Mouse (Mus musculus) kidney, postnatal 4 days (tissue): ENCODE data around the gene Hbb-bh1.
"Not testable (repeated sequence)": the region's sequence is repeated elsewhere in the genome, so short reads cannot be mapped to it uniquely, and the experiment has no call there.

Experiments used
- DNase-seq, 2 experiments: peaks; one replicate each; pipeline ENCODE4 v3.0.0; 2021; ENCODE audit warnings: mixed read lengths in 2 of 2

The Hbb-bh1 gene

DNA sequence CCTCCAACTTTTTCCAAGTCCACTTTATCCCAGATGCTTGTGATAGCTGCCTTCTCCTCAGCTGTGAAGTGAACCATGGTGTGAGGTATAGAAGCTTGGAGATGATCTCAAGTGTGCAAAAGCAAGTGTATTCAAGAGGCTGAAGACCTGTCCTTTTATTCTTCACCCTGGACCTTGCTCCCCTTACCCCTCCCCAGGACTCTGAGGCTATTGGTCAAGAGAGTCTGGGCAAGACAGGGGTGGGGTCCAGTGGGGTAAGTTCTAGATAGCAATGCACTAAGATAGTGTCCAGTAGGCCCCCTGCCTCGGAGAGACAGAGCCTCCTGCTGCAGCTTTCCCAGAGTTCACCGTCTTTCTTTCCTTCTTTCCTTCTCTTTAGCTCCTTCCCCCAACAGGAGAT is at the start of gene Hbb-bh1:
Gene Hbb-bh1, minus strand, starts transcription at position 131 of the 400 bp plus-strand sequence.
- DNase-seq = no peak

DNA sequence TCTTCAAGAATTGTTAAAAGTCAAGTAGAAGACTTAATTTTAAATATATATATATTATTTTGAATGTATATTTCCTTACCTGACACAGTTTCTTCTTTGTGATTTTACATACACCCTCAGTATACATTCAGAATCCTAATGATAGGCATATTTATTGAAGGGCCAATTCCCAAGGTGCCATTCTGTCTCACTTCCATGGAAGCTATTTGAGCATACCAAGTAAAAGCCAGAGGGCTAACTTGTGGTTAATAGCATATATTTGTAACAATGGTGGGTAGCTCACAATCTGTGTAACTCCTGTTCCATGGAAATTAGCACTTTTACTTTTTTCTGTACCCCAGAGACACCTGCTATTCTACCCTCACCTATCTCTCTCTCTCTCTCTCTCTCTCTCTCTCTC is 43.2 kb upstream of the Hbb-bh1 start, which contains the start of gene Olfr66:
Gene Olfr66, minus strand, starts transcription at position 101 of the 400 bp plus-strand sequence.
- DNase-seq = no peak

DNA sequence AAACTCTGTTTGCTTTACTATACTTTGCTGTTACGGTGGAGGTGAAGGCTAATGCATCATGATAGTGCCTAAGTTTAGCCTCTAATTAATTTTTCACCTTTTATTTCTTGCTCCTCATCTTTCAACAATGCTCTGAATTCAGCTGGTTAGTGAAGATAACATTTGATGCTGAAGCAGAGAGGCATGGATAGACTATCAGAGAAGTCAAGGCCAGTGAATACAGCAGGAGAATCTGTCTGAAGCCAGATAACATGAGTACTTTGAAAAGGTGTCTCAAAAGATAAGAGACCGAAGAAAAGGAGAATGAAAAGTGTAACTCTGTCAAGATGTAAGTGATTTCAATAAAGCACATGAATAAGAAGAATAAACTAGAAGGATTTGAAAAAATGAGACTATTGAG is 34.1 kb upstream of the Hbb-bh1 start:
- no peak for DNase-seq

DNA sequence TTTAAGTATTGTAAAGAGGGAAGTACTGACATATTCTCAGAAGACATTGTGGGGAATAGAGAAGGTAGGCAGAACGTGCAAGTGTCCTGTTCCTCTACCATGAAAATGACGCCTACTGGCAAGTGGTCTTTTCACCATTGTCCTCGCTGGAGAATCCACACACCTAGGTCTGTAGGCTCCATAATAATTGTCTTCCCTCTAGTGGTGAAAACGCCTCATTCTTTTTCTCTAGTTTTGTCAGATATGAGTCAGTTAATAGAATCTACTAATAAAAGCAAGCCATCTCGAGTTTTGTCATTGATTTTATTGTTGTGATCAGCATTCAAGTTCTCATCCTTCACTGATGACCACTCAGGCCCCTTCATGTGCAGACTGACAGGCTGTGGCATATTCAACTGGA is 31.5 kb upstream of the Hbb-bh1 start:
- no peak for DNase-seq

DNA sequence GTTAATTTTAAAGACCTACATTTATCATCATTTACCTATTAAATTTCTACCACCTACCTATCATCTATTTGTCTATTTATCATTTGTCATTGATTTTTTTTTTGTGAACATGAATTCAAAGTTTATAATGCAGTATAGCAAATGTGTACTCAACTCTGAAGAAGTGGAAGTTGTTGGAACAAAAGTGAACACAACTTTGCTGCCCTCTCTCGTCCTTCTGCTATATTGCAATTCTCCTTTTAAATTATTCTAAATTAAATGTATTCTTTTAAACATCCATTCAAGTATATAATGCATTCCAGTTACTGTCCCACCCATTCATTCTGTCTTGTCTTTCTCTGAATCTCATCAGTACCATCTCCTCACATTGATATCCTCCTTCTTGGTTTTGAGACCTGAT is 30.1 kb upstream of the Hbb-bh1 start:
- DNase-seq = no peak

DNA sequence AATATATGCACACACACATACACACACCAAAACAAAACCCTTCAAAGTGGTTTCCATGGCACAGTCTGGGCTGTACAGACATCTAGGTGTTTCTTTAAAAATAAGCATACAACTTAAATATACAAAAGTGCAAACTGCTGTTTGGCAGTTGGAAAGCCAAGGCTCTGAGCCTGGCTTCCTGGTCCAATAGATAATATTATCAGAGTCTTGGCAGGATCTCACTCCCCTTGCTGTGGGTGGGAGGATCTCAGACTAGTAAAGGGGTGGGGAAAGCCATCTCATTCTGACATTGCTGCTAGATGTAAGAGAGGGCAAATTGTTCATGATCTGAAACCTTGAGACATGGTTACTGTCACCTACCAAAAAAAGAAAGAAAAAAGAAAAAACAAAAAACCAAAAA is 27.7 kb upstream of the Hbb-bh1 start:
- no peak for DNase-seq

DNA sequence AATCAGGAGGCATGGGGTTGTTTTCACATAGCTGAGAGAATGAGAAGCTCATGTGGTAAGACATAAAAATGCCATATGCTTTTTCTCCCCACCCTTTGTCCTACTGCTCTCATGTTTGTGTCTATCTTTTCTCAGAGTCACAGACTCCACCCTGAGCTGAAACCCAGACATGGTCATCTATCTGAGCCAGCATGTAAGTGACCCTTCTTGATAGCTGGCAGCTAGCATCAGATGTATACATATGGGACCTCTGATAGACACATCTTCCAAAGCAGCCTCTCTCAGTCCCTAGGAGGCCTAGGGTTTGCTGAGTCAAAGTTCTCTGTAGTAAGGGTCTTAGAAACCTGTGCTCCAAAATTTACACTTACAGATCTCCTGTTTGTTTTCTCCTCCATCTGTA is 22.8 kb upstream of the Hbb-bh1 start:
- no peak for DNase-seq

DNA sequence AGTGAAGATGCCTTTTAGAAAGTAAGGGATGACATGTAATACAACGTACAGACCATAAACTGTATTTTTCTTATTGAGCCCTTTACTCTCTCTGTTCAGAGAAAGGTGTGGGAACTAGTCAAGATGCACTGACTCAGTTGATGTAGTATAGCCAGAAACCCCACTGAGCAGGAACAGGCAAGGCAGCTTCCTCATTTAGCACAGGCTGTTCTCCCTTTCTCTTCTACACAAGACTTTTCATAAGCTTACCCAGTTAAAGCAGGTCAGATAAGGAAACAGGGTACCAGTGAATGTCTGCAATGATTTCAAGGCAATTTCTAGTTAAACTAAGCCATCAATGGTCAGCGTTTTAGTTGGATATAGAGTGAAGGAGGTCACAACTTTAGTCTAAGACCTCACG is 18.6 kb upstream of the Hbb-bh1 start:
- DNase-seq = no peak

DNA sequence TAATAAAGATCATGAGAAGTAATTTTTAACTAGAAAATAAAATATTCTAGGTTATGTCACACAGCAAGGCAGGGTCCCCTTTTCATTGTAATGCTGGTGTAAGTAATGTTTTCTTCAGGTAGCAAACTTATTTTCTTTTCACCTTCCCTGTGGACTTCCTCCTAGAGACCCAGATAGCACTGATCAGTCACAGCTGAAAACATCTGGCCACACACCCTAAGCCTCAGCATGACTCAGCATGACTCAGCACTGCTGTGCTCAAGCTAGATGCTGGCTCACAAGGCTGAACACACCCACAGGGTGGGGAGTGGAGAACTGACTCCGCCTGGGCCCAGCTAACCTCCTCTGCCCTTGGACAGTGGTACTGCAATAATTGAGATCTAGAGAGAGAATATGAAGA is 17.9 kb upstream of the Hbb-bh1 start:
- DNase-seq = peak in 1 of 2 experiments; percentile 2

DNA sequence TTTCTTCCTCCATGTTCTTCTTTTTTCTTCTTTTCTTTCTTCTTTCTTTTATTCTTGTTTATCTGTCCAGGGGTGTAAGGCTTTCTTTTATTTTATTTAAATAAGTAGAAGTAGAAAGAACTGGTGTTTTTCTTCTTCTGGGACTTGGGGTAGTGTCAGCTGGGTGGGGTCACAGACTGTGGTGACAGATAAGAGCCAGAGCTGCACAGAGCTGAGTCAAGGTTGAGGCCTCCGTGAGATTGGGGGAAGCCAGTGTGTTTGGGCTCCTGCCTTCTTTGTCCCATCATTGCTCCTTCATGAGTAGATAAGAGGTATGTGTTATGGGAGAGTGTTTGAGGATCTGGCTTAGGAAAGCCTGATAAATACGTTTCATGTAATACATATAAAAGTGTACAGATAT is 16.1 kb upstream of the Hbb-bh1 start:
- no peak for DNase-seq

DNA sequence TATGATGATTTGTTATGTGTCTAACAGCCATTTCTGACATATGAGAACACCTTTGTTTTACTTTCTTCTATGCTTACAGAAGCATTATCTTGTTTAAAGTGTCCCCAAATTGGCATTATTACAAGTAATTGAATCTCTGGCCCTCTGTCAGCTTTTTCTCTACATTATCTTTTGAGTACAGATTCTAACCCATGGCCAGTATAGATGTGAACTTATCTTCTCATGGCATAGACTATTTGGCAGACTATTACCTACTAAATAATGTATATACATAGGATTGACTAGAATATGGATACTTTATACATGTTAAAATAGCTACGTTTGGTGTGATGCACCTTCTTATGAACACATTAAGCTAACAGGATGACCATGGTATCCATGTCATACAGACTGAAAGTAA is 11.7 kb upstream of the Hbb-bh1 start:
- no peak for DNase-seq

DNA sequence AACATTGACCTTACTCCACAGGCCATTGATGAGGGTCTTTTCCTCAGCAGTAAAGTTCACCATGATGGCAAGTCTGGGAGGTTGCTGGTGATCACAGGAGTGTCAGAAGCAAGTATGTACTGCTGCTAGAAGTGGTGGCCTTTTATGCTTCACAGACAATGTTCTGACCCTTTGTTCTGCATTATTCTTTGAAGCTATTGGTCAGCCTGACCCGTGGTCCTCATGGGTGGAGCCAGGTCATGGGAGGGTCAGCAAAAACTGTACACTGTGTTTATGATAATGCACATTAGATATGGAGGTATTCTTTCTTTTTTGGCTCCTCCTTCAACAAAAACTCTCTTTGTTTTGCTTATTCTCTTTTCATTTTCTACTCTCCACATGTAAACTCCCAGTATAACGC is 10.1 kb upstream of the Hbb-bh1 start, which contains the start of gene Hbb-y:
Gene Hbb-y, minus strand, starts transcription at position 127 of the 400 bp plus-strand sequence.
- DNase-seq = no peak

DNA sequence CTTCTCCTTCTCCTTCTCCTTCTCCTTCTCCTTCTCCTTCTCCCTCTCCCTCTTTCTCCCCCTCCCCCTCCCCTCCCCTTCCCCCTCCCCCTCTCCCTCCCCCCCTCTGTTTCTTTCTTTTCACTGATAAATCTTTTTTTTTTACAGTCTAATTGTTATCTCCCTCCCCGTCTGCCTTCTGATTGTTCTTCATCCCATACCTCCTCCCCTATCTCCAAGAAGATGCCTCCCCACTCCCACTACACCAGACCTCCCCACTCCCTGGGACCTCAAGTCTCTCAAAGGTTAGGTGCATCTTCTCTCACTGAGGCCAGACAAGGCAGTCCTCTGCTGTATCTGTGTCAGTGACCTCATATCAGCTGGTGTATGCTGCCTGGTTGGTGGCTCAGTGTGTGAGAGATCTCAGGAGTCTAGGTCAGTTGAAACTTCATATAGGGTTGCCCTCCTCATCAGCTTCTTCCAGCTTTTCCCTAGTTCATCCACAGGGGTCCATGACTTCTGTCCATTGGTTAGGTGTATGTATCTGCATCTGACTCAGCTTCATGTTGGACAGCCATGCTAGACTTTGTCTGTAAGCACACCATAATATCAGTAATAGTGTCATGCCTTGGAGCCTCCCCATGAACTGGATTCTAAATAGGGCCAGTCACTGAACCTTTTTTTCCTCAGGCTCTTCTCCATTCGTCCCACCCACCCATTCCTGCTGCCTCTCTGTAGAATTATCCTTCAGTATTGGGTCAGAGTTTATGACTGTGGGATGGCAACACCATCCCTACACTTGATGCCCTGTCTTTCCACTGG is 1.8 kb upstream of the Hbb-bh1 start:
- DNase-seq = no peak

DNA sequence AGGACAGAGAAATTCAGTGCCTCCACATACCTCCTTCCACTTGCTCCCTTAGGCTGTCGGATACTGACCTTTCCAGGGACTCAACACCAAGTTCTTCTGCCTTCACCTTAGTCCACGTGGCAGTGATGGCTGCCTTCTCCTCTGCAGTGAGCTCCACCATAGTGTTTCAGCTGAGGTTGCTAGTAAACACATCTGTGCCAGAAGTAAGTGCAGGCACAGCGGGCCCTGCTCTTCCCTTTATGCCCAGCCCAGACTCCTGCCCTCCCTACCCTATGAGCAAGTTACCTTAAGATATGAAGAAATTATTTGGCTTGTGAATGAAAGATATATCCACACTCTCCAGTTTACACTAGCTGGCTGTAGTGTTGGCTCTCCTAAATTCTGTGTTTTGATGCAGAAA is 2.7 kb downstream of the Hbb-bh1 start, which contains the start of gene Hbb-bh2:
Gene Hbb-bh2, minus strand, starts transcription at position 253 of the 400 bp plus-strand sequence.
- no peak for DNase-seq

DNA sequence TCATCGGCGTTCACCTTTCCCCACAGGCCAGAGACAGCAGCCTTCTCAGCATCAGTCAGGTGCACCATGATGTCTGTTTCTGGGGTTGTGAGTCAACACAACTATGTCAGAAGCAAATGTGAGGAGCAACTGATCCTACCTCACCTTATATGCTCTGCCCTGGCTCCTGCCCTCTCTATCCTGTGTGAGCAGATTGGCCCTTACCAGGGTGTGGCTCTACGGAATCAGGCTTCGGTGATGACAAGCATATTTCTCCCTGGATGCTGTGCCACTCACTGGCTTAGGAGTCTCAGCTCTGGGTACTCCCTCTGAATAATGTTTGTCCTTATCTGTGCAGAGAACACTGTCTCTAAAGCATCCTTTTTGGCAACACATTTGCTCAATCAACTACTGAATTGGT is 15.2 kb downstream of the Hbb-bh1 start, which contains the start of gene Hbb-bs:
Gene Hbb-bs, minus strand, starts transcription at position 289 of the 400 bp plus-strand sequence.
- no peak for DNase-seq

DNA sequence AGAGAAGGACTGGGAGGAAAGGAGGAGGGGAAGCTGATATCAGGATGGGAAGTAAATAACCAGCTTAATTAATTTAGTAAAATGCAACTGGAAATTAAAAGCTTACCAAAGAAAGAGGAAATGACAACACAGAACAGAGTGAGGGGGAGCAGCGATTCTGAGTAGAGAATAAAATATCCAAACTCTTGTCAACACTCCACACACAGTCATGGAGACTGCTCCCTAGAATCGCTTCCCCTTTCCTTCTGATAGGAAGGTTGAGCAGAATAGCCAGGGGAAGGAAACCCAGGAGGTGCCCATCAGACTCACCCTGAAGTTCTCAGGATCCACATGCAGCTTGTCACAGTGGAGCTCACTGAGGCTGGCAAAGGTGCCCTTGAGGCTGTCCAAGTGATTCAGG is 15.8 kb downstream of the Hbb-bh1 start:
- DNase-seq = not testable (repeated sequence)

DNA sequence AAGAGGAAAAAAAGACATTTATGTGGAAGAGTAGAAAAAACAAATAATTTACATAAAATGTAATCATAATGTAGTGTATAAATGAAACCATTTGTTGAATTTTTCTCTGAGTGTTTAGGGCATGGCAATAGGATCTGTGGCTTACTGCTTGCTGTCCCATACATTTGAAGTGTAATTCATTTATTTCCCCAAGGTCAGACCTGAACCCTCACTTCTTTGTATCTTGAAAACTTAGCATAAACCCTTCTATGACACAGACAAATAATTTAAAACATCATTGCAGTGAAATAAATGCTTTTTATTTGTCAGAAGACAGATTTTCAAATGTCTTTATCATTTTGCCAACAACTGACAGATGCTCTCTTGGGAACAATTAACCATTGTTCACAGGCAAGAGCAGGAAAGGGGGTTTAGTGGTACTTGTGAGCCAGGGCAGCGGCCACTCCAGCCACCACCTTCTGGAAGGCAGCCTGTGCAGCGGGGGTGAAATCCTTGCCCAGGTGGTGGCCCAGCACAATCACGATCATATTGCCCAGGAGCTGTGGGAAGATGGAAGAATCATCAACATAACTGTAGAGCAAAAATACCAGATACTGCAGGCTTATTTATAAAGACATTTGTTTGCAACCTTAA is 16.6 kb downstream of the Hbb-bh1 start:
- no peak for DNase-seq

DNA sequence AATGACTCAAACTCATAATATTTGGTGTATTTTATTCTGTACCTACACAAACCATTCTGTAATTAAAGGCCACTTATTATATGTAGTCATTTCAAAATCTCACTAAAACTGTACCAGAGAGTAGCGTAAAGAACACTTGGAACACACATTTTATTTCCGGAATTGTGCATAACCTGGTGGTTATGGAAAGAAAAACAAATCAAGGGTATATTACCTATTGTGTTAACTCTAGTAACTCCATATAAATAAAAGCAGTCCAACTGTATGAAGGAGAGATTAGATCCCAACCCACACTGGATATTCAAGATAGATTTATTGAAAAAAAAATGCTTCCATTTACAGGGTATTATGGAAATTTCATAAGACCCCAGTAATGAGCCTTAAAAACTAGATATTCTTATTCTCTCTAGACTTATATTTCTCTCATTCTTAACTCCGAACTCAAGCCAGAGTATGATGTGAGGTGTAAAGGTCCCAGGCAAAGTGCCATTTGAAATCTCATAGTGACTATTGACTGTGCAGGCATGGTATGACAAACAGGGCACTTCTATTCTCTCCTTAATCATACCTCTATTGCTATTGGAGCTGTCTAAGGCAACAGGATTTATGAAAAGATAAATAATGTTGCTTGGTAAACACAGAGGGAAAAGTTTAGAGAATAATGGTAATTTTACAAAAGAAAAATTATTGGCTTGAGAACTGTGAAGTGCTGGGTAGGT is 17.3 kb downstream of the Hbb-bh1 start:
- DNase-seq = no peak

DNA sequence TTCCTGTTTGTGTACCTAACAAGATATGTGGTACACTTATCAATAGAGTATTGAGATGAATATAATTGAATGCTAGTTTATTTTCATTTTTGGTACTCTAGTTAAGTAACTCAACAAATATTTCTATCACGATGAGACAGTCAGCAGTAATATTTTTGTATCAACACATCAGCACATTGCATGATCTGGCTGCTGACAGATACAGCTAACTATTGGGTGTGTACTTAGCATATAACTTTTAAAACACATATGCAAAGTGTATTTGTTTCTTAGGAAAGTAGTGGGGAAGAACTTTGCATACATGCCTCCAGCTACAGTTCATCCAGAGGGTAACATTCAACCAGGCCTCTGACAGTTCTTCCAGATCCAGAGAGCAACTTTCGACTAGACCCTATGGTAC is 18.4 kb downstream of the Hbb-bh1 start:
- DNase-seq = no peak

DNA sequence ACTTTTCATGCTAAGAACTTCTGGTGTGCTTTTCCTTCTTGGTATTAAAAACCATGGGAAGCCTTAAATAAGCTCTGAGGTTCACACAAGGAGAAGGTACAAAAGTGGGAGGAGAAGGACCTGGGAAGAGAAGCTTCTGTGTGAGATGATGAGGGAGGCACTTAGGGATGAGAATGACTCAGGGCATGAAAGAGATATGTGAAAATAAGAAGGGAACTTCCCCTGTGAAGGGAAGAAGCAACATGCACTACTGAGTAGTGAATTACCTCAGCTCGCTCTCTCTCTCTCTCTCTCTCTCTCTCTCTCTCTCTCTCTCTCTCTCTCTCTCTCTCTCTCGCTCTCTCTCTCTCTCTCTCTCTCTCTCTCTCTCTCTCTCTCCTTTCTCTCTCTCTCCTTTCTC is 27.9 kb downstream of the Hbb-bh1 start:
- not testable (repeated sequence) for DNase-seq

DNA sequence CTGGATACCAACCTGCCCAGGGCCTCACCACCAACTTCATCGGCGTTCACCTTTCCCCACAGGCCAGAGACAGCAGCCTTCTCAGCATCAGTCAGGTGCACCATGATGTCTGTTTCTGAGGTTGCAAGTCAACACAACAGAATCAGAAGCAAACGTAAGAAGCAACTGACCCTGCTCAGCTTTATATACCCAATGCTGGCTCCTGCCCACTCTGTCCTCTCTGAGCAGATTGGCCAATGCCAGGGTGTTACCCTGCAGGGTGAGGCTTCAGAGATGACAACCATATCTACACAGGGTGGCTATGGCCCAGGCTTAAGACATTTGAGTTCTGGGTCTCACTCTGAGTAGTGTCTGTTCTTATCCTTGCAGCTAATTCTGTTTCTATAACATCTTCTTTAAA is 29.2 kb downstream of the Hbb-bh1 start, which contains the start of gene Hbb-bt:
Gene Hbb-bt, minus strand, starts transcription at position 231 of the 400 bp plus-strand sequence.
- no peak for DNase-seq

DNA sequence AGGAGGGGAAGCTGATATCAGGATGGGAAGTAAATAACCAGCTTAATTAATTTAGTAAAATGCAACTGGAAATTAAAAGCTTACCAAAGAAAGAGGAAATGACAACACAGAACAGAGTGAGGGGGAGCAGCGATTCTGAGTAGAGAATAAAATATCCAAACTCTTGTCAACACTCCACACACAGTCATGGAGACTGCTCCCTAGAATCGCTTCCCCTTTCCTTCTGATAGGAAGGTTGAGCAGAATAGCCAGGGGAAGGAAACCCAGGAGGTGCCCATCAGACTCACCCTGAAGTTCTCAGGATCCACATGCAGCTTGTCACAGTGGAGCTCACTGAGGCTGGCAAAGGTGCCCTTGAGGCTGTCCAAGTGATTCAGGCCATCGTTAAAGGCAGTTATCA is 29.8 kb downstream of the Hbb-bh1 start:
- DNase-seq = not testable (repeated sequence)

DNA sequence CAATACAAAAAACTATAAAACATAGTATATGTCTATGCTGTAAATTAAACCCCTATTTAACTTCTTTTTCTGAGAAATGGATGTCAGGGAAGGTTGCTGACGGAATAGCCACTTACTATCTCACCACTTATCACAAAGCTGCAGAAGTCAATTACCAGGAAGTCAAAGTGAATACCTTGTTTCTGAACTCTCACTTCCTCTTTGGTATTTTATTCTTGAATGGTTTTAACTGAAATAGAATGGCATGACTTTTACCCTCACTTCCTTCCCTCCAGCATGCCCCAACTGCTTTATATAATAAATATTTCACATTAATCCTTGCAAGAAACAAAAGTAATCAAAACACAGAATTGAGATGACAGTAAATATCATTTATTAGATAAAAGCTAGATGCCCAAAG is 30.8 kb downstream of the Hbb-bh1 start:
- DNase-seq = no peak
